Mouse (Mus musculus) olfactory bulb, adult 2 months (tissue): Measurements from ENCODE around the gene Il18.

ENCODE experiments used
- CTCF ChIP-seq: fragments of 200-500 bp; IDR thresholded peaks from 2 replicates; pipeline ENCODE4 v1.5.1; 2012; ENCODE audit warnings: low read depth, mild to moderate bottlenecking, low read length, moderate library complexity; ENCODE audit not compliant: insufficient read depth
- POLR2A ChIP-seq: fragments of 200-500 bp; IDR thresholded peaks from 2 replicates; pipeline ENCODE4 v1.6.1; 2012; ENCODE audit warnings: mild to moderate bottlenecking, low read depth, low read length, moderate library complexity; ENCODE audit not compliant: insufficient read depth

GRCm38 (mm10) chr9:50602055-50602845, 47.6 kb downstream of the Il18 start:
- TF ChIP-seq POLR2A (no peak), CTCF (no peak)
